Mouse (Mus musculus) heart, postnatal 14 days (tissue): ENCODE data around the gene Naip1. TPM values are rescaled to one million over a fixed set of nuclear protein-coding genes. Genes with fewer than 3 reads are reported as not detected.
"Not testable (repeated sequence)": the region's sequence is repeated elsewhere in the genome, so short reads cannot be mapped to it uniquely, and the experiment has no call there.

Source experiments
- DNase-seq, 2 experiments: peaks; one replicate each; pipeline ENCODE4 v3.0.0; 2021 to 2022
- intact Hi-C: fragments of 180-260 bp; cut with DNase I; formaldehyde crosslinking; loops from one replicate; pipeline ENCODE4 v1.15.1; 2025
- long read RNA-seq, 2 experiments: library from polyadenylated mRNA; stranded (forward); transcript quantifications; one replicate each; pipeline ENCODE4 v2.0.0; 2021
- total RNA-seq, 2 experiments: library from RNA; stranded (reverse); gene quantifications; 2 replicates each; pipeline ENCODE4 v1.2.3; 2021

Naip1 gene
- under 1 TPM; 0.07 to 0.15 TPM for total RNA-seq
- long read RNA-seq, experiment 1 = 0 reads
- long read RNA-seq, experiment 2 = 0 reads

- intact Hi-C loops, DNase-seq: not testable (repeated sequence)
Measured at GRCm38 (mm10) chr13:100452415-100453127, at the start of gene Naip1. TSS of gene Naip1 (minus strand) at chr13:100452869.

- intact Hi-C loops, DNase-seq: not testable (repeated sequence)
Measured at GRCm38 (mm10) chr13:100499625-100500024, 47.0 kb upstream of the Naip1 start.

- intact Hi-C loops = no loop called here
Measured at GRCm38 (mm10) chr13:100495337-100495736, 42.7 kb upstream of the Naip1 start.

GRCm38 (mm10) chr13:100494370-100494769 is 41.7 kb upstream of the Naip1 start:
- DNase-seq, intact Hi-C loops: not testable (repeated sequence)

More at GRCm38 (mm10) chr13:100495337-100495736, 42.7 kb upstream of the Naip1 start:
- DNase-seq = no peak

GRCm38 (mm10) chr13:100493313-100493712 is 40.6 kb upstream of the Naip1 start:
- intact Hi-C loops = no loop called here
- no peak for DNase-seq

GRCm38 (mm10) chr13:100492061-100492787 is 39.6 kb upstream of the Naip1 start, which contains the start of gene Gtf2h2:
TSS of gene Gtf2h2 (minus strand) at chr13:100492579.
- peak; percentile 88 to 92 for DNase-seq
- intact Hi-C loops = loop anchor here (1.0 kb wide), 2 partner anchors 124 to 172 kb away; partner anchors contain the start of gene Marveld2

- DNase-seq = no peak
- intact Hi-C loops = loop anchor here (1.0 kb wide), 2 partner anchors 125 to 173 kb away; partner anchors contain the start of gene Marveld2
Measured at GRCm38 (mm10) chr13:100491623-100492022, 39.0 kb upstream of the Naip1 start.

GRCm38 (mm10) chr13:100490424-100490823 is 37.8 kb upstream of the Naip1 start:
- intact Hi-C loops = no loop called here
- no peak for DNase-seq

GRCm38 (mm10) chr13:100483610-100484009 is 30.9 kb upstream of the Naip1 start:
- intact Hi-C loops = no loop called here
- DNase-seq = no peak

- DNase-seq = no peak
- intact Hi-C loops = no loop called here
Measured at GRCm38 (mm10) chr13:100463527-100464222, 11.0 kb upstream of the Naip1 start.

- DNase-seq = no peak
- intact Hi-C loops = no loop called here
Measured at GRCm38 (mm10) chr13:100461336-100461735, 8.7 kb upstream of the Naip1 start.

- DNase-seq = no peak
- intact Hi-C loops = no loop called here
Measured at GRCm38 (mm10) chr13:100449495-100449894, 3.2 kb downstream of the Naip1 start.

- intact Hi-C loops = no loop called here
- no peak for DNase-seq
Measured at GRCm38 (mm10) chr13:100440116-100440515, 12.6 kb downstream of the Naip1 start.

GRCm38 (mm10) chr13:100438701-100439100 is 14.0 kb downstream of the Naip1 start:
- no peak for DNase-seq
- intact Hi-C loops = no loop called here

- DNase-seq = no peak
- intact Hi-C loops = no loop called here
Measured at GRCm38 (mm10) chr13:100437322-100437825, 15.3 kb downstream of the Naip1 start.

- intact Hi-C loops = not testable (repeated sequence)
Measured at GRCm38 (mm10) chr13:100436556-100437163, 16.0 kb downstream of the Naip1 start.

GRCm38 (mm10) chr13:100419958-100420357 is 32.7 kb downstream of the Naip1 start:
- DNase-seq, intact Hi-C loops: not testable (repeated sequence)

More at GRCm38 (mm10) chr13:100436556-100437163, 16.0 kb downstream of the Naip1 start:
- not testable (repeated sequence) for DNase-seq

- intact Hi-C loops = no loop called here
- DNase-seq = no peak
Measured at GRCm38 (mm10) chr13:100414428-100414827, 38.2 kb downstream of the Naip1 start.

- intact Hi-C loops = no loop called here
- DNase-seq = no peak
Measured at GRCm38 (mm10) chr13:100409825-100410224, 42.8 kb downstream of the Naip1 start.

GRCm38 (mm10) chr13:100409181-100409580 is 43.5 kb downstream of the Naip1 start:
- DNase-seq = no peak
- intact Hi-C loops = no loop called here
